Mouse (Mus musculus) C2C12 (cell line): ENCODE measurements at regions not wholly inside any gene's neighbourhood (a gene's known extent, or its start where the extent isn't known, plus 50 kb on each side); places are given as distances from the start of the nearest gene placed in this dataset.

Source experiments
- CTCF ChIP-seq: IDR thresholded peaks from one replicate; pipeline ENCODE4 v1.5.1; 2011; ENCODE audit not compliant: control insufficient read depth, insufficient read depth, insufficient read length
- MAX ChIP-seq: IDR thresholded peaks from one replicate; pipeline ENCODE4 v1.6.1; 2011; ENCODE audit warnings: mild to moderate bottlenecking, control low read depth

GRCm38 (mm10) chr13:37482038-37482437, 137.0 kb downstream of the Ly86 start:
- TF ChIP-seq CTCF (no peak), MAX (no peak)
